Mouse (Mus musculus) heart, embryonic 10.5 days (tissue): ENCODE measurements around the gene Mrgprh. TPM values are rescaled to one million over a fixed set of nuclear protein-coding genes. Genes with fewer than 3 reads are reported as not detected.
A peak's percentile ranks its signal among the peaks of the same experiment; 100 is the strongest.

ENCODE experiments used
- DNase-seq: peaks from one replicate; pipeline ENCODE4 v3.0.0-alpha.2; 2017; ENCODE audit warnings: low spot score
- H3K27ac ChIP-seq: fragments of 300-500 bp; sonication (generic); 2 replicates; pipeline ENCODE4 v1.5.1; 2016; ENCODE audit warnings: mild to moderate bottlenecking
- H3K27me3 ChIP-seq: fragments of 300-500 bp; sonication (generic); 2 replicates; pipeline ENCODE4 v1.6.1; 2016; ENCODE audit warnings: mild to moderate bottlenecking; ENCODE audit not compliant: poor library complexity, insufficient read depth, severe bottlenecking
- H3K36me3 ChIP-seq: fragments of 300-500 bp; sonication (generic); 2 replicates; pipeline ENCODE4 v1.6.1; 2016; ENCODE audit warnings: mild to moderate bottlenecking, moderate library complexity
- H3K4me1 ChIP-seq: fragments of 300-500 bp; sonication (generic); 2 replicates; pipeline ENCODE4 v1.6.1; 2016; ENCODE audit warnings: mild to moderate bottlenecking
- H3K4me3 ChIP-seq: fragments of 300-500 bp; sonication (generic); 2 replicates; pipeline ENCODE4 v1.5.1; 2016; ENCODE audit warnings: mild to moderate bottlenecking, moderate library complexity
- H3K9me3 ChIP-seq: fragments of 300-500 bp; sonication (generic); 2 replicates; pipeline ENCODE4 v1.6.1; 2016; ENCODE audit warnings: mild to moderate bottlenecking, moderate library complexity
- WGBS: fragments of 180-500 bp; shearing (Covaris S2); methylation state at CpG from one replicate; pipeline ENCODE4 v1.1.7; 2016; 5-methylcytosine and 5-hydroxymethylcytosine counted together
- microRNA-seq: library from miRNA; unstranded; fragments of <30 nt; microRNA quantifications from one replicate; pipeline ENCODE4, GENCODE M21; 2017
- polyA plus RNA-seq: library from polyadenylated mRNA; unstranded; fragments of >200 nt; fragmentation: Nextera tagmentation; extraction: Ambion mirVana; gene quantifications from 2 replicates; pipeline ENCODE4 v1.2.1, GENCODE M21; 2016

Gene Mrgprh
- polyA plus RNA-seq, 1 experiment from 2014 or later: not detected

- WGBS: 87% methylated on average over 9 of the region's 9 CpGs
- Histone ChIP-seq H3K4me1 (0 out of 2 replicates have a peak, but pooled peaks cover 5% of the 10 kb centered on the region), H3K27me3 (no peaks in the 10 kb centered on the region), H3K4me3 (no peak overlapping the region), H3K9me3 (no peaks in the 10 kb centered on the region), H3K27ac (no peak overlapping the region), H3K36me3 (peaks cover 41% of the 10 kb centered on the region)
- DNase-seq: no peak
These were observed 30.6 kb downstream of the Mrgprh start for GRCm38 (mm10) chr17:12906436-12906835.

GRCm38 (mm10) chr17:12909361-12910280 lies 33.8 kb downstream of the Mrgprh start, which contains the start of gene Pnldc1:
Pnldc1 (minus strand) TSS chr17:12910230.
- Histone ChIP-seq H3K27ac (no peak within 1 kb of the TSS), H3K27me3 (no peaks in the 10 kb centered on the region), H3K4me3 (no peak within 1 kb of the TSS), H3K9me3 (no peaks in the 10 kb centered on the region), H3K4me1 (no peaks in the 10 kb centered on the region), H3K36me3 (peaks cover 55% of the 10 kb centered on the region)
- 67% methylated on average over 35 of the region's 35 CpGs for WGBS
- no peak for DNase-seq

- H3K4me3 ChIP-seq: no peak overlapping the region
- no peaks in the 10 kb centered on the region for H3K27me3 ChIP-seq
- peaks cover 48% of the 10 kb centered on the region for H3K36me3 ChIP-seq
- H3K9me3 ChIP-seq: no peaks in the 10 kb centered on the region
- H3K27ac ChIP-seq: no peak overlapping the region
- 85% methylated on average over 8 of the region's 8 CpGs for WGBS
- no peak for DNase-seq
- H3K4me1 ChIP-seq: peaks cover 6% of the 10 kb centered on the region; the same call in 1 of the 2 replicates
These were observed 34.6 kb downstream of the Mrgprh start for GRCm38 (mm10) chr17:12910391-12910790.

GRCm38 (mm10) chr17:12915488-12915880 lies 39.6 kb downstream of the Mrgprh start, which contains the start of gene Tcp1:
Tcp1 (plus strand) TSS chr17:12915701.
- H3K27ac ChIP-seq: peak within 1 kb of the TSS; percentile 98
- no peaks in the 10 kb centered on the region for H3K27me3 ChIP-seq
- H3K4me3 ChIP-seq: peak within 1 kb of the TSS; percentile 91
- 1% methylated on average over 18 of the region's 18 CpGs for WGBS
- H3K36me3 ChIP-seq: peaks cover 65% of the 10 kb centered on the region
- H3K9me3 ChIP-seq: no peaks in the 10 kb centered on the region
- DNase-seq: no peak
- peaks cover 8% of the 10 kb centered on the region; the same call in 1 of the 2 replicates for H3K4me1 ChIP-seq

GRCm38 (mm10) chr17:12915881-12916583 lies 40.2 kb downstream of the Mrgprh start, which contains the start of gene Mrpl18:
Mrpl18 (minus strand) TSS chr17:12916345.
- DNase-seq: peak; percentile 100
- H3K4me3 ChIP-seq: peak within 1 kb of the TSS; percentile 91
- under 1% methylated on average over 56 of the region's 56 CpGs for WGBS
- no peaks in the 10 kb centered on the region for H3K27me3 ChIP-seq
- H3K36me3 ChIP-seq: peaks cover 65% of the 10 kb centered on the region
- peak within 1 kb of the TSS; percentile 98 for H3K27ac ChIP-seq
- H3K9me3 ChIP-seq: no peaks in the 10 kb centered on the region
- peaks cover 8% of the 10 kb centered on the region; the same call in 1 of the 2 replicates for H3K4me1 ChIP-seq

- Histone ChIP-seq H3K27ac (peak overlapping the region; percentile 98), H3K9me3 (no peaks in the 10 kb centered on the region), H3K4me3 (peak overlapping the region; percentile 91), H3K36me3 (peaks cover 66% of the 10 kb centered on the region), H3K27me3 (no peaks in the 10 kb centered on the region), H3K4me1 (peaks cover 8% of the 10 kb centered on the region; the same call in 1 of the 2 replicates)
- WGBS: under 1% methylated on average over 40 of the region's 40 CpGs
- DNase-seq: peak; percentile 89
These were observed 41.0 kb downstream of the Mrgprh start for GRCm38 (mm10) chr17:12916588-12917380.

- Histone ChIP-seq H3K4me1 (peaks cover 3% of the 10 kb centered on the region; the same call in 1 of the 2 replicates), H3K4me3 (no peak overlapping the region), H3K36me3 (peaks cover 81% of the 10 kb centered on the region), H3K27me3 (no peaks in the 10 kb centered on the region), H3K27ac (no peak overlapping the region), H3K9me3 (no peaks in the 10 kb centered on the region)
- no peak for DNase-seq
- 94% methylated on average over 1 of the region's 1 CpGs for WGBS
These were observed 45.2 kb downstream of the Mrgprh start for GRCm38 (mm10) chr17:12921073-12921472.

- Histone ChIP-seq H3K27me3 (no peaks in the 10 kb centered on the region), H3K4me3 (no peak overlapping the region), H3K4me1 (no peaks in the 10 kb centered on the region), H3K36me3 (peaks cover 79% of the 10 kb centered on the region), H3K9me3 (no peaks in the 10 kb centered on the region), H3K27ac (no peak overlapping the region)
- 88% methylated on average over 3 of the region's 3 CpGs for WGBS
- no peak for DNase-seq
These were observed 49.2 kb downstream of the Mrgprh start for GRCm38 (mm10) chr17:12925001-12925400.

- H3K4me3 ChIP-seq: no peak overlapping the region
- 88% methylated on average over 8 of the region's 8 CpGs for WGBS
- H3K27me3 ChIP-seq: no peaks in the 10 kb centered on the region
- DNase-seq: no peak
- H3K36me3 ChIP-seq: peaks cover 71% of the 10 kb centered on the region
- no peak overlapping the region for H3K27ac ChIP-seq
- no peaks in the 10 kb centered on the region for H3K9me3 ChIP-seq
- no peaks in the 10 kb centered on the region for H3K4me1 ChIP-seq
These were observed 49.9 kb downstream of the Mrgprh start for GRCm38 (mm10) chr17:12925703-12926180.

Small RNA genes within 50 kb of the gene (microRNA-seq; reads per million reads assigned to microRNA genes)
- gene Gm24085: not detected

Other genes starting within 250 kb of the Mrgprh start
- 0.39 and 1.1 TPM in 2 replicates for gene Slc22a1, start 200.2 kb upstream of the Mrgprh start, polyA plus RNA-seq
- 141 and 272 TPM in 2 replicates for gene Igf2r, start 106.4 kb upstream of the Mrgprh start, polyA plus RNA-seq
- gene Mas1, start 7.9 kb upstream of the Mrgprh start, polyA plus RNA-seq: 0.30 and 0.36 TPM in 2 replicates
- 1.4 and 2.5 TPM in 2 replicates for gene Pnldc1, start 34.2 kb downstream of the Mrgprh start, polyA plus RNA-seq
- 440 and 487 TPM in 2 replicates for gene Tcp1, start 39.7 kb downstream of the Mrgprh start, polyA plus RNA-seq
- gene Mrpl18, start 40.3 kb downstream of the Mrgprh start, polyA plus RNA-seq: 203 and 208 TPM in 2 replicates
- 0.30 and 0.31 TPM in 2 replicates for gene Acat3, start 64.6 kb downstream of the Mrgprh start, polyA plus RNA-seq
- 95.8 and 146 TPM in 2 replicates for gene Acat2, start 84.7 kb downstream of the Mrgprh start, polyA plus RNA-seq
- 74.4 and 87.6 TPM in 2 replicates for gene Wtap, start 118.1 kb downstream of the Mrgprh start, polyA plus RNA-seq
- gene Sod2, start 130.8 kb downstream of the Mrgprh start, polyA plus RNA-seq: 213 and 293 TPM in 2 replicates
- not detected in 2 replicates for gene Gpr31b, start 176.3 kb downstream of the Mrgprh start, polyA plus RNA-seq
- gene Tcp10b, start 185.1 kb downstream of the Mrgprh start, polyA plus RNA-seq: 0.17 TPM in 1 of 2 replicates, not detected in the other